Mouse (Mus musculus) E14TG2a.4 (cell line): Measurements from ENCODE around the gene Gm45618.
"Not testable (repeated sequence)": the region's sequence is repeated elsewhere in the genome, so short reads cannot be mapped to it uniquely, and the experiment has no call there.

Experiments used
- CTCF ChIP-seq: conservative IDR thresholded peaks from 2 replicates; pipeline ENCODE4 v1.5.1; 2014; ENCODE audit warnings: low read length
- POU5F1 ChIP-seq: IDR thresholded peaks from 2 replicates; pipeline ENCODE4 v1.6.1; 2014; ENCODE audit warnings: low read length, borderline replicate concordance

GRCm38 (mm10) chr7:142120629-142121028, at the start of gene Gm45618:
- not testable (repeated sequence) for TF ChIP-seq CTCF, POU5F1
